ENCODE assay signal across 19 mouse cellular contexts in the genomic region with DNA sequence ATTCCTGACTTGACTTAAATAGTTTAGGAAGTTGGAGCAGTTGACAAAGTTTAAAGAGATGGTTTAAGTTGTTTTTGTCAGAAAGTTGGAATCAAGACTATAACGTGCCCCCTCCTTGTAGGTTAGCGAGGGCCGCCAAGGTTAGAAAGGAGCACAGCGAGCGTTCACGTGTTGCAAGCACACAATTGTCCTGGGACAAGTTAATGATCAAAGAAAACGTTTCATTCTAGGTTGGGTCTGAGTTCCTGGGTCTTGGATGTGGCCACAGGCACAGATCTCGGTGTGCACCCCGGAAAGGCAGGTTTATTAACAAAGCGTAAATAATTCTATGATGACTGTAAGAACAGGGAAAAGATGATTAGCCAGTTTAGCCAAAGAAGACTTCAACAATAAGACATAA.
"Had no signal": no experiment of that assay in that cellular context is flagged by ENCODE, and none has a peak within 500 bp of the region (broad histone marks: within the 10 kb centered on the region; RNA-seq: fewer than 3 reads in every experiment).

No protein-coding gene starts in this region.

- H3K4me3 ChIP-seq: gastrocnemius, adult 2 months; heart, embryonic 10.5 days; heart, embryonic 12.5 days; hindbrain, embryonic 10.5 days; hindbrain, embryonic 12.5 days; intestine, embryonic 15.5 days; layer of hippocampus, adult 2 months; left cerebral cortex, adult 2 months; limb, embryonic 10.5 days; limb, embryonic 12.5 days; liver, embryonic 13.5 days; liver, embryonic 15.5 days had no signal

- H3K27ac ChIP-seq: gastrocnemius, adult 2 months; heart, embryonic 10.5 days; hindbrain, embryonic 10.5 days; hindbrain, embryonic 12.5 days; hindbrain, embryonic 14.5 days; intestine, embryonic 15.5 days; layer of hippocampus, adult 2 months; left cerebral cortex, adult 2 months; limb, embryonic 10.5 days; limb, embryonic 12.5 days; liver, embryonic 13.5 days; liver, embryonic 15.5 days had no signal

- DNase-seq: gastrocnemius, adult 2 months; gastrocnemius, postnatal 10 days; gastrocnemius, postnatal 25 days; heart, adult 18-20 months; heart, postnatal 10 days; heart, postnatal 4 days; liver, embryonic 13.5 days; liver, postnatal 0 days had no signal

- H3K4me1 ChIP-seq: hindbrain, embryonic 10.5 days; limb, embryonic 10.5 days; liver, embryonic 15.5 days had no signal

- H3K9ac ChIP-seq: heart, embryonic 12.5 days; hindbrain, embryonic 12.5 days; hindbrain, embryonic 14.5 days; intestine, embryonic 15.5 days; limb, embryonic 12.5 days; liver, embryonic 13.5 days; liver, embryonic 15.5 days; liver, postnatal 0 days had no signal

- H3K27me3 ChIP-seq: heart, embryonic 12.5 days; hindbrain, embryonic 12.5 days; intestine, embryonic 15.5 days; limb, embryonic 12.5 days; liver, embryonic 13.5 days; liver, embryonic 15.5 days had no signal

- H3K36me3 ChIP-seq: heart, embryonic 10.5 days; heart, embryonic 12.5 days; hindbrain, embryonic 10.5 days; hindbrain, embryonic 12.5 days; intestine, embryonic 15.5 days; limb, embryonic 10.5 days; limb, embryonic 12.5 days; liver, embryonic 13.5 days; liver, embryonic 15.5 days had no signal
